Mouse (Mus musculus) adrenal gland, adult 18-20 months (tissue): ENCODE data around the gene Mat2a. TPM values are rescaled to one million over a fixed set of nuclear protein-coding genes. Genes with fewer than 3 reads are reported as not detected.
"Not testable (repeated sequence)": the region's sequence is repeated elsewhere in the genome, so short reads cannot be mapped to it uniquely, and the experiment has no call there.

ENCODE experiments used
- DNase-seq, 2 experiments: peaks; one replicate each; pipeline ENCODE4 v3.0.0; 2021 to 2022; ENCODE audit warnings: low spot score in 2 of 2
- long read RNA-seq, 2 experiments: library from polyadenylated mRNA; stranded (forward); transcript quantifications; one replicate each; pipeline ENCODE4 v2.0.0; 2021
- total RNA-seq, 2 experiments: library from RNA; stranded (reverse); gene quantifications; 1 replicate in 1 of 2; 2 replicates in 1 of 2; pipeline ENCODE4 v1.2.3; 2021

The Mat2a gene
- 100 to 1,000 TPM; 291 to 320 TPM for total RNA-seq
- long read RNA-seq, experiment 1, transcript Mat2a-202 (8 exons, 3,387 nt), result minor isoform, 51 of 431 reads
- long read RNA-seq, experiment 1, transcript Mat2a-201 (9 exons, 2,804 nt), result major isoform, 347 of 431 reads
- long read RNA-seq, experiment 1, partial matches to known transcripts, result 8 of 431 reads
- long read RNA-seq, experiment 1, other reads (novel, unspliced or antisense), result 25 of 431 reads
- long read RNA-seq, experiment 2, transcript Mat2a-202 (8 exons, 3,387 nt), result minor isoform, 40 of 345 reads
- long read RNA-seq, experiment 2, transcript Mat2a-201 (9 exons, 2,804 nt), result major isoform, 282 of 345 reads
- long read RNA-seq, experiment 2, partial matches to known transcripts, result 2 of 345 reads
- long read RNA-seq, experiment 2, other reads (novel, unspliced or antisense), result 20 of 345 reads

DNA sequence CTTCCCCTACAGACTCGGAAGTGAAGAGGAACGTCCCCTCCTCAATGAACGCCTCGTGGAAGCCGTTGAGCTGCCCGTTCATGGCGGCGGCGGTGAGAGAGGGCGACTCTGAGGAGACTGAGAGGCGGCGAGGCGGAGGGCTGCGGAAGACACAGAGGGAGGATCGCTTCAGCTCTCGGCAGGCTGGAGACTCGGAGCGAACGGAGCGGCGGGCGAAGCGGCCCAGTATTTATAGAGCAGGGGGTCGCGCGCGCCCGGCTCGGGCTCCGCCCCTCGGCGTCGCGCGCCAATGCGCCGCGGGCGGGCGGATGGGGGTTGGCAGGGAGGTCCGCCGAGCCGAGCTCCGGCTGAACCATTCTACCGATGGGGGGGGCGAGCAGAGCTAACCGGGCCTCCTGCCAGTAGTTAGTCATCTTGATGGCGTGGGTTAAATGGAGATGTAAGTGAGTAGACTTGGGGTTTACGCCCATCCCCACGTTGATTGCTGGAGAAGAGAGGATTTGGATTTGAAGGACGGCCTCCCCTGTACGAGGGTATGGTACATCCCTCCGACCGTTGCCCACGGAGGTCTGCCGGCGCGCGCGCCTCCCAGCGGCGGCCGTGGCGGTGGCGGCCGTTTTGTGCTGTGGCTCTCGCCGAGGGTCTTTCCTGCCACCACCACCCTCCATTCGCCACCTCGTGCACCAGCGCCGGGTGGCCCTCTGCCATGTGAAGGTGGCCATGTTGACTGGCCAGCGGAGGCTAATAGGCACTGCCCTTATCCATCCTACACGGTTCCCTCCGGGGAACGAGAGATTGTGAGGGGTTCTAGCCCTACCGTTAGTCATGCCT lies at the start of gene Mat2a:
Mat2a (minus strand) TSS at position 204 of the 831 bp plus-strand sequence.
- peak; percentile 96 to 97 for DNase-seq

DNA sequence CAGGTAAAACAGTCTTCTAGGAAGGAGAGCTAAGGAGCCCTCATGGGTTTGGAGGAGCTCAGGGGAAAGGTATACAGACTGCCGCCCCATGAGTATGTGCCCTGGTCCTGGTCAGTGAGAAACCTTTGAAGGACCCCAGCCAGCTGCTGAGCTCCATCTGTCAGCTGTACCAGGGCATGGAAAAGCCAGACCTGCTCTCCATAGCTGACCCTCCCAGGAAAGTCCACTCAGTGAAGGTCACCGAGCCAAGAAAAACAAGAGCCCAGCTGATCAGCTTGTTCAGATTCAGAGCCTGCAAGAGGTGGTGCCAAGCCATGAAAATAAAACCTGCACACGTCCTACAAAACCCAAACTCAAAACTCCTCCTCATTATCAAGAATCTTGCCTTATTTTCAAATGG lies 49.5 kb upstream of the Mat2a start:
- DNase-seq, result no peak

DNA sequence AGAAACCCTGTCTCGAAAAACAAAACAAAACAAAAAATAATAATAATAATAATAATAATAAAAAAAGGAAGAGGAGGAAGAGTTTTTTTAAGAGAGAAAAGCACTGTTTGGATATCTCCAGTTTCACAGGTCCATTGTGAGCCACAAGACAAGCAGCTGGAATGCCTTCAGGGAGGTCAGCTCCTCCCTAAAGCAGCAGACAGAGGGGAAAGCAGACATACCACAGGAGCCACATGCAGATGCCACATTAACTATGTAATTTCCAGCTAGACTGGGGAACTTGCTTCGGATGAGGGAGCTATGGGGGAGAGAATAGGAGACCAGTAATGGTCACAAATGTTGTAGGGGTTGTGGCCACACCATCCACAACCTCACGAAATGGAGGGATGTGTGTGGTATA lies 47.9 kb upstream of the Mat2a start:
- DNase-seq, result no peak

DNA sequence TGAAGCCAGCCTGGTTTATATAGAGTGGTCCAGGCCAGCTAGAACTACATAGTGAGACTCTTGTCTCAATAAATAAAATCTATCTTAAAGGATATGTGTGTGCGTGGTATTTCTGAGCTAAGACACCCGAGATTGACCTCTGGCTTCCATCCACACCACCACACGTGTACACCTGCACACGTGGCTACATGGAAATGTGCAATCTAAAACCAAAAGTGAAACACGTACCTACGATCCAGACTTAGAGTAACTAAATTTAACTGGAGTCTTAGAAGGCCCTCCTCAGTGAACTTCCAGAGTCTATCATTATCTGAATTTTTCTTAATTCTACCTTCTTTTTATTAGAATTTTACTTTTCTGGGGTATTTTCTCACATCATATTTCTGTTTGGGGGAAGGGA lies 46.9 kb upstream of the Mat2a start:
- DNase-seq, result no peak

DNA sequence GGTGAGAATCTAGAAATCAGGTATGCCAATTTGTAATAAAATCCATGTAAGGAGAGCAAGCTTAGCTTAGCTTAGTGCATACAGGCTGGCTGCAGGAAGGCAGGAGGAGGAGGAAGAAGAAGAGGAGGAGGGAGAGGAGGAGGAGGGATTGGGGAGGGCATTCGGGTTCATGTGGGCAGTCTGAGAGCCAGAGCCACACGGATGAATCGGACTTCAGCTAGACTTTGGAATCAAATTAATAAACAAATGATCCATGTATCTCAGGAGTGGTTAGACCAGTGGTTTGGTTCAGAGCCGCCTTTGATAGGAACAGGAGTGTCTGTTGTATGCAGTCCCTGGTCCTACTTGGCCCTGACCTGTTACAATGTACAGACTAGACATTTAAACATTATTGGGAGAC lies 45.5 kb upstream of the Mat2a start:
- no peak for DNase-seq

DNA sequence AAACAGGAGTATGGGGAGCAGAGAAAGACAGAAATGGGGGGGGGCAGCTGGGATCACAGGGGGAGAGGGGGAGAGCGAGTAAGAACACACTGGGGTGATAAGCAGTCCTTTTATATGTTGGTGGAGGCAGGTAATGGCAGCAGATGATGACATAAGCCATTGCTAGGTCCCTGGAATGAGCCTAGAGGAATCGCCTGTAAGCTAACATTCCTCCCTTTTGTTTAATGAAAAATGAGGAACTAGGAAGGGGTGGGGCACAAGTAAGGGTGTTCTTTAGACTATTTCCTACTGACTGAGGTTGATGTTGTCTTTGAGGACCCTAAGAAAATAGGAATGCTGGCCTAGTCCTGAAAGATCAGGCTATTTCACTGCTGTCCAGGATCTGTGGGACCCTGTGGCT lies 42.8 kb upstream of the Mat2a start:
- no peak for DNase-seq

DNA sequence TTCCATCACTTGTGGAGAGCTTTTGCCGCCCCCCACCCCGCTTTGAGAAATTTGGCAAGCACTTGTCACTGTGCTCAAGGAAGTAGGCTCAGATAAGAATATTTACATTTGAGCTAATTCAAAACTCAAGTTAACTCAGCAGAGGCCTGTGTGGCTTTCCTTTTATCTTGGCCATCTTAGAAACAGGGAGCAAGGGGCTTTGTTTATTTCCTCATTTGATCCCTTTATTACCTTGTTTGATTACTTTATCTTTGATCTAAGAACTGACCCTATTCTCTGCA lies 41.0 kb upstream of the Mat2a start:
- no peak for DNase-seq

DNA sequence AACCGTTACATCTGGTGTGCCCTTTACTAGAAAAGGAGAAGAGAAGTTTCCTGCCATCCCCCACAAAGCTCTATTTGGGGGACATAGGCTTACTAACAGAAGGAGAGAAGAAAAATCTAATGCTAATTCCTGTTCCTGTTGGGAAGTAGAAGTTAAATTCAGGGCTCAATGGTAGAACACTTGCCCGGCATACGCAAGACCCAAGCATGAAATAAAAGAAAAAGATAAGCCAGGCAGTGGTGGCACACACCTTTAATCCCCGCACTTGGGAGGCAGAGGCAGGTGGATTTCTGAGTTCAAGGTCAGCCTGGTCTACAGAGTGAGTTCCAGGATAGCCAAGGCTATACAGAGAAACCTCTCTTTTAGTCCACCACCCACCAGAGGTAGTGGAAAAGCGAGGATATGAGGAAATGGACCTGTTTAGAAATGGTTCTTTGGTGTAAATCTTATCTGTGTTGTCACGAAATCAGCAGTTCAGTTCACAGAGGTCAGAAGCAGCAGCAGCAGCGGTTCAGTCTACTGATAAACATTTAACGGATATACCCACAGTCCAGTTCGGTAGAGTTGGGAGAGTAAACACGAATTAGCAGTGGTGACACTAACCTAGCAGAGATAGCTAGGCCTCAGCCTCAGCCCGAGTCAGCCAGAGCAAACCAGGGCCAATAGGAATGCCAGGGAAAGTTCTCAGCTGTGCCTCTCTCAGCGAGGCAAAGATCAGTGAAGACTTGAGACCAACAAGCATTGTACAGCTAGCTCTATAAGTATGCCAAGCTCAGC lies 40.5 kb upstream of the Mat2a start:
- no peak for DNase-seq

DNA sequence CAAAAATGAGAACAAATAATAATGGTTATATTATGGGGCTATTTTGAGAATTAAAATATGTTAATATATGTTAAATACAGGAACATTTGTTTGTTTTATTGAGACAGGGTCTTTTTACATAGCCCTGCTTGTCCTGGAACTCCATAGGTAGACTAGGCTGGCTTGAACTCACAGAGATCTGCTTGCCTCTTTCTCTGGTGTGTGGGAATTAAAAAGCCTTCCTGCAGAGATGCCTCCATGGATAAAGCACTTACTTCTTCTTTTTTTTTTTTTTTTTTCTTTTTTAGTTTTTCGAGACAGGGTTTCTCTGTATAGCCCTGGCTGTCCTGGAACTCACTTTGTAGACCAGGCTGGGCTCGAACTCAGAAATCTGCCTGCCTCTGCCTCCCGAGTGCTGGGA lies 39.3 kb upstream of the Mat2a start:
- DNase-seq, result not testable (repeated sequence)

DNA sequence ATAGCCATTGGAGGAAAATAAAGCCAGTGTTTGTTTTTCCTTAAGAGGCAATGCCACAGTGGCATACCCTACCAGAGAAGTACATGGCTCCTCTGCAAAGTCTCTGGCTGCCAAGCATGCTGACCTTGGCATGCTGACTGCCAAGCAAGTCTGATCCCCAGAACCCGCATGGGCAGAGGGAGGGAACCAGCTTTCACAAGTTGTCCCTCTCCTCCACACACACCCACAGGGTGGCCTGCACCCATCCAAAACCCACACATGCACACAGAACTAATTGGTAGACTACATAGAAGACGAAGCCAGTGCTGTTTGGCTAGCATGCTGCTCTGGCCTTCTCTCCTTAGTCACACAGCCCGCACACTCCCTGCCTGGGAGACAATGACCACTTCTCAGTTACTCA lies 38.3 kb upstream of the Mat2a start:
- peak in 1 of 2 experiments; percentile 46 for DNase-seq

DNA sequence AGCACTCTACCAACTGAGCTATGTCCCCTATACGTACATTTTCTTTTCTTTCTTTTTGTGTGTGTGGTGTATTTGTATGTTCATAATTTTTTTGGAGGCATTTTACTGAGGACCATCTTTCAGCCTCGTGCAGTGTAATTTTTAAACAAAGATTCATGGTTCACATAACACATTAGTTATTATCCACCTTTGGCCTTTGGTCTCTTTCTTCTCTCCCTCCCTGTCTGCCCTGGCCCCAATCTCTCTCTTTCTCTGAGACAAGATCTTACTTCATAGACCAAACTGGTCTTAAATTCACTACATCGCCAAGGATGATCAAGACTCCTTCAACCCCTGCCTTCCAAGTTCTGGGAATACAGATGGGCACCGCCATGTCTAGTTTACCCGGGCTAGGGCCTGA lies 37.5 kb upstream of the Mat2a start:
- no peak for DNase-seq

DNA sequence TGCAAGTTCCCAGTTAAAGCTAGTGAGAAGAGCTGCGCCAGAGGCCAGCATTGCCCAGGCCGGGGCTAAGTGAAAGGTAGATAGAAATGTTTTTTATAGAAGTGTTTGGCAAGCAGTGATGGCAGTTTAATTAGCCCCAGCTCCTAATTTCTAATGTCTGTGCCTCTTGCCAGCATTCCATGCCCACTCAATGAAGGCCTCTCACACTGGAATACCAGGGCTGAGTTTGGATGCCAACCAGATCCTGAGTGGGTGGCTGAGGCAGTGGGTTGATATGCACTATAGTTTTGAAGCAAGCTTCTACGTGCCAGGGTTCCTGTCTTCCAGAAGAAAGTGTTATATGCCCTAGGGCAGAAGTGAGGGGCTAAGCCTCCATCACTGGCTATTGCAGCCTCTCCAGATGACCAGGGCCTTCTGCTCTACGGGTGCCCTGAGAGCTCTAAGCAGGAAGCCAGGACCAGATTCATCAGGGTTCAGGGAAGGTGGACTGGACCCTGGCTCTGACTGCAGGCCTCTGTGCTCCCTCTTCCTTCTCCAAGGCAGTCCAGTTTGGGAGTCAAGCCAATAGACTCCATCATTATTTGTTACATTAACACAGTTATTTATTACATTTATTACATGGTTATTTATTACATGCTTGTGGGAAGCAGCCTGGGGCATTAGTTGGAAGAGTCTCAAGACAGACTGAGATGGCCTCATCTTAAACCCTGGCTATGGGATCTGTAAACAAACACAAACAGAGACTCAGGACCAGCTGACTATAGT lies 36.0 kb upstream of the Mat2a start:
- DNase-seq, result no peak

DNA sequence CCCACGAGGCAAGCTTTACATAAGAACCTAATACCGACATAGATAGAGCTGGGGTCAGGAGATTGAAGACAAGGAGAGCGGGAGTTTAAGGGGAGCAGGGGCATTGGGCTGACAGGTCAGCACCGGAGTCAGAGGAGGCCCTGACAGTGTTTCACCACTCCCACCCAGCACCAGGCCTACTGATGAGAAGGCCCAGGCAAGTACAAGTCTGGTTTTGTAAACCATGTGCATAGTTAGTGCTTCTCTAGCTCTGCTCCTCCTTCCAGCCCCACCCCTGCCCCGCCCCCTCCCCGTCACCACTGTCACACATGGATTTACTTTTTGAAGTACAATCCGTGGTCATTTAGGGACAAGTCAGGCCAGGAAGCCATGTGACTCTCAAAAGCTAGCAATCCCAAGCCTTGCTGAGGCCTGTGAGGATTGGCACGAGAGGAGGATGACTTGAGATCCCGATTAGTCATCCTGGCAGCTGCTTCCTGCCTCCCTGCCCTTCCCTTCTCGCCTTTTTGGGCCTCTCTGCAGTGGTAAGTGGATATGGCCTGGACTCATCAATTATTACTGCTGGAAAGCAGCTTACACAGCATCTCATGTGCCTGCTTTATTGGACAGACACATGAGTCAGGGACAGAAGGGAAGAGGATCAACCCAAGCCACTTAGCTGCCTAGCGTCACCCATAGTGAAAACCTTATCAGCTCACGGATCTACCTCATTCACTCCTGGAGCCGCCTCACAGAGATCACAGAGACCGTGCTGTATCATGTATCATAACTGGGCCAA lies 34.1 kb upstream of the Mat2a start:
- DNase-seq, result peak; percentile 37

DNA sequence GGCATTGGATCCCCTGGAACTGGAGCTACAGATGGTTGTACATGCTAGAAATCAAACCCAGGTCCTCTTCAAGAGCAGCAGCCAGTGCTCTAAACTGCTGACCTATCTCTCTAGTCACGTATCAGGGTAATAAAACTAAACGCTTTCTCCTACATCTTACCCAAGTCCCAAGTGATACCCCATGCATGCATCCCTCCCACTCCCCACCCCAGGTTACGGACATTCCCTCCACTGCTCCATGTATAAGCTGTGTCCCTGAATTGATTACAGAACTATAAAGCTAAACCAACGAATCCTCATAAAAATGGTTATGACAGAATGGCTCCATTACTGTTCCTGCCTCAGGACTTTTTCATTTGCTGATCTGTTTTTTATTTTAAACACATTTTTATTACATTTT lies 26.8 kb upstream of the Mat2a start:
- no peak for DNase-seq

DNA sequence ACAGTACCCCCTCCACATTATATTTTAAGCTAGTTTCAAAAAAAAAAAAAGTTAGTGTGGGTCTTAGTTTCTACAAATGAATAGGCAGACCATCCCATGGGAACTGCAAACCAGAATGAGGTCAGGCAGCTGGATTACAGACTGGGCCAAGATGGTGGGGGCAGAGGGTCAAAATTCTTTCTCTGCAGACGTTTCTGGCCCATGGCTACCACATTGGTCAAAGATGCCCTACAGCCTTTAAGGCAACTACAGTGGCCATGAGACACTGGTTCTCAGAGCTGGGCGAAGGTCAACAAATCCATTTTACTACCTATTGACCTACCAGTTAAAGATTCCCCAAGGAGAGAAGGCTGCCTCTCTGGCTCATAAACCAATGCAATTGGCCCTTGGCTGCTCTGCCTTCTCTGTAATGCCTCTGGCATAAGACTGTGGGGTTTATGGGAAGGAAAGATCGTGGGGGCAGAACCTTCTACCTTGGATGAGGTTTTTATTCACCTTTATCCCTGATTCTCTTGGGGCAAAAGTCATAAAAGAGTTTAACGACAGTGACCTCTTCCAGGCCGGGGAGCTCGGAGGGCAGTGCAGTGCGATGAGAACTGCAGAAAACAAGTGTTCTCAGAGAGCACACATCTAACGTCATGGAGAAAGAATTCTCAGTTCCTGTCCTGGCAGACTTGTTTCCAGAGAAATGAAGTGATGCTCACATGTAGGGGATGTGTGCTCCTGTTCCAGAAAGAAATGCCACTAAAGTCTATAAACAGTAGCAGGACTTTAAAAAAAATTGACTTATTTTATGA lies 26.2 kb upstream of the Mat2a start:
- no peak for DNase-seq

DNA sequence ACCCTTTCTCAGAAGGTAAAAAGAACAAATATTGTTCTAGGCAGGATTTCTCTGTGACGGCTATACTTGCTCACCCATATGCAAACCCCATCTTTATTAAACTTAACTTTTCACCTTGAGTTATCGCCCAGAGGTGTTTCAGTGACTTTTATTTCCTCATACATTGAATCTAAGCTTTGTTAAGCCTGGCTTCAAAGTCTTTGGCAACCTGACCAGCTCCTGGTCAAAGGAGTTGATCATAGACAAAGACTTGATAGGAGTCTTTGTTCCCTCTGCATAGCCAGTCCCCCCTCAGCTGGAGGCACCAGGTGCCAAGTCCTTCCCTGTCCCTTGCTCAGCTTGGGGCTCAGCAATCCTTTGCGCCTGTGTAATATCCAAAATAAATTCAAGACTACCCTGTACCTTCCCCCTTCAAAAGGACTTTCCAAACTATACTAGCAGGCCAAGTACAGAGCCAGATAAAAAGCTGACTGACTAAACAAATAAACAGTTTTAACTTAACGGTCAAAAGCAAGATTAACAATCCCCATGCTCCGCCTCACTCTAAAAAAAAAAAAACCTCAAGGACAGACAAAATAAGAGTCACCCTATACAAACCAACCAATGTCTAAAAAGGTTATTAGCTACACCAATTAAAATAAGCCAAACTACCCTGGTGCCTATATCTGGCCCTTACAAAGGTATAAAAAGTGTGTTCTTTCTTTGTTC lies 23.3 kb upstream of the Mat2a start:
- not testable (repeated sequence) for DNase-seq

DNA sequence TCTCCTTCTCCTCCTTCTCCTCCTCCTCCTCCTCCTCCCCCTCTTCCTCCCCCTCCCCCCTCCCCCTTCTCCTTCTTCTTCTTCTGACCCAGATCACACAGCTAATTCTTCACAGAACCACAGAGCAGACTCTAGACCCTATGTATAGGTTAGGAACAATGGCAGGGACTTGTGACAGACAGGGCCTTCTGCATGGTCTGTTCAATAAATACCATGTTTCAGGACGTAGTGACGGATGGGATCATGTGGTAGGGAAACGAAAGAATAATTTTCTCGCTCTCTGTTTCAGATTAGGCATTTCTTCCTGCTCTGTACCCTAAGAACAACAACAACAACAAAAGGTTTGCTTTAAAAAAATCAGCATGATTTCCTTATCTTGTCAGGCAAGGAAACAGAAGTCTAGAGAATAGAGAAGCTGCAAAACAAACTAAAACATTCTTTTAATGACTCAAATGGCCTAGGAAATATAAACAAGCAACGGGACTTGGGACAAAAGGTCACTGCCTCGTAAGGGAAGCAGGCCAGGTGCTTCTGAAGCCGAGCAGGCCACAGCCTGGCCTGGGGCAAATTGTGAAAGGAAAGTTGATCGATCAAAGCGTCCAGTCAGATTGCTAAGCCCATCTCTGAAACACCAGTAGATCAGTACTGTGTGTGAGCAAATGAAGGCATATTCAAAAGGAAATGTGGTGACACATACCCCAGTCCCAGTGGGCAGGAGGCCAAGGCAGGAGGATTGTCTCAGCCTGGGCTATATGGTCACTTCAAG lies 20.9 kb upstream of the Mat2a start:
- DNase-seq, result peak in 1 of 2 experiments; percentile 34

DNA sequence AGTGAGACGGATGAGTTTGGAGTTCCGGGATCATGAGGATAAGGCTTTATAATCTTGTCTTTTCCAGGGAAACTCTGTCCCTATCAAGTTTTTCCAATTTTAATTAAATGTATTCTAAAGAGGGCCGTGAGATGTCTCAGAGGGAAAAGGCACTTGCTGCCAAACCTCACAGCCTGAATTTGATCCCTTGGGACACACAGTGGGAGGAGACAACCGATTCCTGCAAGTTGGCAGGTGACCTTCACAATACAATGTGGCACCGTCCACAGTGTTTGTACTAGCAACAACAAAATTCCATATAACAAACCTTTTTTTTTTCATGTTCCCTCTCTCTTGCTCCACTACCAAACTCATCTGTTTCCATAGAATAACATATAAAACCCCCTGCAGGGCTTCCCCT lies 19.6 kb upstream of the Mat2a start:
- no peak for DNase-seq
